Mouse (Mus musculus): Measurements from ENCODE around the gene Sv2b. TPM values are rescaled to one million over a fixed set of nuclear protein-coding genes. Genes with fewer than 3 reads are reported as not detected.
A peak's percentile ranks its signal among the peaks of the same experiment; 100 is the strongest.

The Sv2b gene
- polyA plus RNA-seq, 1 experiment from 2014 or later, result 1.3 TPM

GRCm38 (mm10) chr7:75128036-75128435 lies 181.0 kb downstream of the Sv2b start:
- Histone ChIP-seq H3K27ac (no peak overlapping the region), H3K4me3 (no peak overlapping the region), H3K4me1 (0 out of 2 replicates have a peak, but pooled peaks cover 3% of the 10 kb centered on the region), H3K4me2 (replicated peaks) (no peak overlapping the region), H3K27me3 (no peaks in the 10 kb centered on the region), H3K36me3 (no peaks in the 10 kb centered on the region), H3K9ac (no peak overlapping the region), H3K9me3 (no peaks in the 10 kb centered on the region)
- ATAC-seq (ENCODE audit: insufficient number of reproducible peaks, insufficient read depth, low FRiP score, low TSS enrichment), result no peak
- 90% methylated on average over 4 of the region's 4 CpGs for WGBS

GRCm38 (mm10) chr7:75124067-75124466 lies 185.0 kb downstream of the Sv2b start:
- 84% methylated on average over 5 of the region's 5 CpGs for WGBS
- no peaks in the 10 kb centered on the region for H3K9me3 ChIP-seq
- H3K9ac ChIP-seq, result no peak overlapping the region
- H3K4me1 ChIP-seq, result 0 out of 2 replicates have a peak, but pooled peaks cover 3% of the 10 kb centered on the region
- H3K36me3 ChIP-seq, result no peaks in the 10 kb centered on the region
- H3K4me2 ChIP-seq (replicated peaks), result no peak overlapping the region
- ATAC-seq (ENCODE audit: insufficient number of reproducible peaks, insufficient read depth, low FRiP score, low TSS enrichment), result no peak
- no peak overlapping the region for H3K4me3 ChIP-seq
- no peaks in the 10 kb centered on the region for H3K27me3 ChIP-seq
- no peak overlapping the region for H3K27ac ChIP-seq

DNA sequence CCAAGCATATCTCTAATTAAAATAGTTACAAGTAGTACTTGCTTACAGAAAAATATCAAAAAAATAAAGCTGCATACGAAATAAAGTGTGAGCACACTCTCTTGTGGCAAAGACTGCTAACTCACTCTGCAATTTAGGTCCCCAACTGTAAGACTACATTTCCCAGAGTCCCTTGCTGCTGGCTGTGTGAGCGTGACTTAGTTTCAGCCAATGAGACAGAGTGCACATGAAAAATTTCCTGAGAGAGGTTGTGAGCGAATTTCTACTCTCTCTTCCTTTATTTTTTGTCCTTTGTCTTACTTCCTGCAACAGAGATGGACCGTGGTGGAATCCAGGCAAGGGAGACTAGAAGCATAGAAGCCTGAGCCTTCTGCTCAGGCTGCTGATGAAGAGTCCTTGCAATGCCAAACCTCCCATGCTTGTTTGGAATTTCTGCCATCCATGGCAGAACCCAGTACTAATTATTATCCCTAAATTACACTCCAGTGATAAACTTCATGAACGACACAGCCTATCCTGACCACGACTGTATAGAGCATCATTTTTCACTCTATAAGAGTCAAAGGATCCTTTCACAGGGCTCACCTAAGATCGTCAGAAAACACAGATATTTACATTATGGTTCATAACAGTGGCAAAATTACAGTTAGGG lies 190.9 kb downstream of the Sv2b start:
- Histone ChIP-seq H3K4me1 (no peaks in the 10 kb centered on the region), H3K36me3 (no peaks in the 10 kb centered on the region), H3K9ac (no peak overlapping the region), H3K4me2 (replicated peaks) (peak overlapping the region; percentile 49), H3K9me3 (no peaks in the 10 kb centered on the region), H3K27me3 (no peaks in the 10 kb centered on the region), H3K4me3 (peak overlapping the region; percentile 31), H3K27ac (no peak overlapping the region)
- whole genome bisulfite sequencing, result 40% methylated on average over 7 of the region's 7 CpGs
- peak; percentile 80; the same call in 1 of the 2 replicates for ATAC-seq (ENCODE audit: insufficient number of reproducible peaks, insufficient read depth, low FRiP score, low TSS enrichment)

GRCm38 (mm10) chr7:75110689-75111088 lies 198.4 kb downstream of the Sv2b start:
- Histone ChIP-seq H3K4me3 (no peak overlapping the region), H3K36me3 (no peaks in the 10 kb centered on the region), H3K9ac (no peak overlapping the region), H3K9me3 (no peaks in the 10 kb centered on the region), H3K4me1 (no peaks in the 10 kb centered on the region), H3K27ac (no peak overlapping the region), H3K4me2 (replicated peaks) (no peak overlapping the region), H3K27me3 (no peaks in the 10 kb centered on the region)
- no peak for ATAC-seq (ENCODE audit: insufficient number of reproducible peaks, insufficient read depth, low FRiP score, low TSS enrichment)
- 12% methylated on average over 6 of the region's 6 CpGs for WGBS

GRCm38 (mm10) chr7:75107441-75107840 lies 201.6 kb downstream of the Sv2b start:
- H3K36me3 ChIP-seq, result no peaks in the 10 kb centered on the region
- no peaks in the 10 kb centered on the region for H3K4me1 ChIP-seq
- no peak overlapping the region for H3K4me2 ChIP-seq (replicated peaks)
- no peak overlapping the region for H3K27ac ChIP-seq
- no peak overlapping the region for H3K4me3 ChIP-seq
- H3K9me3 ChIP-seq, result no peaks in the 10 kb centered on the region
- no peak overlapping the region for H3K9ac ChIP-seq
- ATAC-seq (ENCODE audit: insufficient number of reproducible peaks, insufficient read depth, low FRiP score, low TSS enrichment), result no peak
- no peaks in the 10 kb centered on the region for H3K27me3 ChIP-seq

DNA sequence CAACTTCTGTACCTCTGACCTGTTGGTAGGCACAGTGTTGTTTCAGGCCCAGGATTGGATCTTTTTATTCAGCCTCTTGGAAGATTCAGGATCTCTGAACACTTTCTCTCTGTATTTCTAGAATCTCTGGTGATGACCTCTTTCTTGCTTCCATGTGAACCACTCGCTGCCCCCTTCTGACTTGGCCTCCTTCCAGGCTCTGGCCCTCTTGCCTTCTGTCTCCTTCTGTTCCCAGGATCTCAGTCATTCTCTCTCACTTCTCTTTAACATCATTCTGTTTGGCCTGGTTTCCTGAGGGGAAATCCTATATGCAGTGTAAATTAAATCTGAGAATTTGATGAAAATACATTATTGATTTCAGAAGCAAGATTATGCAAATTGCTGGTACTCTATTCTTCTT lies 205.2 kb downstream of the Sv2b start:
- Histone ChIP-seq H3K9ac (no peak overlapping the region), H3K4me2 (replicated peaks) (no peak overlapping the region), H3K9me3 (no peaks in the 10 kb centered on the region), H3K4me1 (no peaks in the 10 kb centered on the region), H3K4me3 (no peak overlapping the region), H3K36me3 (no peaks in the 10 kb centered on the region), H3K27me3 (no peaks in the 10 kb centered on the region), H3K27ac (no peak overlapping the region)
- ATAC-seq (ENCODE audit: insufficient number of reproducible peaks, insufficient read depth, low FRiP score, low TSS enrichment), result no peak
- 59% methylated on average over 1 of the region's 1 CpGs for WGBS

- Histone ChIP-seq H3K36me3 (no peaks in the 10 kb centered on the region), H3K4me3 (no peak overlapping the region), H3K9me3 (no peaks in the 10 kb centered on the region), H3K27ac (no peak overlapping the region), H3K27me3 (no peaks in the 10 kb centered on the region), H3K4me1 (no peaks in the 10 kb centered on the region), H3K4me2 (replicated peaks) (no peak overlapping the region), H3K9ac (no peak overlapping the region)
- 85% methylated on average over 17 of the region's 17 CpGs for WGBS
- ATAC-seq (ENCODE audit: insufficient number of reproducible peaks, insufficient read depth, low FRiP score, low TSS enrichment), result no peak
Observed at GRCm38 (mm10) chr7:75102536-75103332, 206.3 kb downstream of the Sv2b start.

GRCm38 (mm10) chr7:75085473-75085872 lies 223.6 kb downstream of the Sv2b start:
- H3K36me3 ChIP-seq, result no peaks in the 10 kb centered on the region
- H3K4me1 ChIP-seq, result no peaks in the 10 kb centered on the region
- no peak overlapping the region for H3K4me3 ChIP-seq
- no peak overlapping the region for H3K4me2 ChIP-seq (replicated peaks)
- H3K9me3 ChIP-seq, result no peaks in the 10 kb centered on the region
- 89% methylated on average over 4 of the region's 4 CpGs for WGBS
- no peaks in the 10 kb centered on the region for H3K27me3 ChIP-seq
- no peak overlapping the region for H3K9ac ChIP-seq
- no peak for ATAC-seq (ENCODE audit: insufficient number of reproducible peaks, insufficient read depth, low FRiP score, low TSS enrichment)
- H3K27ac ChIP-seq, result no peak overlapping the region

DNA sequence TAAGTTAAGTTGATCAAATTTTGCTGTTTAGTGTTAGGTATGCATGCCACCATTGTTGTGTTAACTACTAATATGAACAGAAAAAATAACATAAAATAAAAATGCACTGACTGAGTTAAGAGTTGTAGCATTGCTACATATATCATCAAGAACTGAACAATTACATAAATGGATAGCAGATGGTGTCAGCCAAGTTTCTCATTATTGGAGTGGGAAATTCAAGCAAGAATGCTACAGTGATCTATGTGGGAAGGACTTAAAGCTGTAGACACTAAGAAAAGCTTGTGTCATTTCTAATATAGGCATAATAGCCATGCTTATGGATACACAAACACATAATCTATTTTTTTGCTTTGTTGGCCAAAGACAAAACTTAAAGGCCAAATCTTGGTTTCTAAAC lies 228.9 kb downstream of the Sv2b start:
- H3K9ac ChIP-seq, result no peak overlapping the region
- ATAC-seq (ENCODE audit: insufficient number of reproducible peaks, insufficient read depth, low FRiP score, low TSS enrichment), result no peak
- no peaks in the 10 kb centered on the region for H3K27me3 ChIP-seq
- H3K4me2 ChIP-seq (replicated peaks), result no peak overlapping the region
- H3K9me3 ChIP-seq, result no peaks in the 10 kb centered on the region
- no peak overlapping the region for H3K27ac ChIP-seq
- no peaks in the 10 kb centered on the region for H3K4me1 ChIP-seq
- no peak overlapping the region for H3K4me3 ChIP-seq
- no peaks in the 10 kb centered on the region for H3K36me3 ChIP-seq

GRCm38 (mm10) chr7:75077560-75078208 lies 231.4 kb downstream of the Sv2b start:
- no peak overlapping the region for H3K4me2 ChIP-seq (replicated peaks)
- H3K36me3 ChIP-seq, result no peaks in the 10 kb centered on the region
- no peak overlapping the region for H3K9ac ChIP-seq
- no peaks in the 10 kb centered on the region for H3K27me3 ChIP-seq
- no peak overlapping the region for H3K4me3 ChIP-seq
- no peak for ATAC-seq (ENCODE audit: insufficient number of reproducible peaks, insufficient read depth, low FRiP score, low TSS enrichment)
- no peaks in the 10 kb centered on the region for H3K4me1 ChIP-seq
- no peak overlapping the region for H3K27ac ChIP-seq
- 77% methylated on average over 8 of the region's 8 CpGs for WGBS
- H3K9me3 ChIP-seq, result no peaks in the 10 kb centered on the region
